Comparison of ENCODE assay signal across 8 mouse cellular contexts in genomic region chr17:80620786-80621423, GRCm38 (mm10). TPM values are rescaled to one million over a fixed set of nuclear protein-coding genes. Genes with fewer than 3 reads are reported as not detected.
DNase-seq lines count a peak whose midpoint lies in the region; ATAC-seq and TF ChIP-seq lines count a peak whose summit lies in the region.

No protein-coding gene starts in this region.

- no peak overlapping the region for H3K9ac ChIP-seq in heart, embryonic 11.5 days (ENCODE audit: low read depth, low read length)
- no peak overlapping the region for H3K9ac ChIP-seq in midbrain, embryonic 15.5 days

- 52% methylated on average over 5 of the region's 5 CpGs for WGBS in heart, embryonic 11.5 days (ENCODE audit: insufficient replicate concordance)
- 53% methylated on average over 5 of the region's 5 CpGs for WGBS in cerebellum, adult 2 months
- 64% methylated on average over 5 of the region's 5 CpGs for WGBS in midbrain, embryonic 15.5 days

- no peak for ATAC-seq in heart, embryonic 11.5 days (replicated peaks; ENCODE audit: insufficient number of reproducible peaks, low FRiP score, low TSS enrichment)
- peak; percentile 72 for ATAC-seq in inflammation-experienced regulatory T-cells, adult 6 months
- ATAC-seq in midbrain, embryonic 15.5 days (replicated peaks): peak; percentile 78

- no peak overlapping the region for H3K4me3 ChIP-seq in heart, embryonic 11.5 days (ENCODE audit: low read depth, low read length)
- no peak overlapping the region for H3K4me3 ChIP-seq in cerebellum, adult 2 months (replicated peaks; ENCODE audit: insufficient read depth, low read depth, low read length)
- H3K4me3 ChIP-seq in midbrain, embryonic 15.5 days: no peak overlapping the region

- DNase-seq in heart, adult 8-10 months (ENCODE audit: low spot score): peak; percentile 26
- DNase-seq in cerebellum, adult 2 months: peak; percentile 70 to 76
- peak; percentile 52 for DNase-seq in forelimb bud, embryonic 11.5 days (ENCODE audit: low read depth, low spot score)
- peak; percentile 59 for DNase-seq in left cerebral cortex, postnatal 4 days
- DNase-seq in spleen, postnatal 10 days (ENCODE audit: low spot score in 2 of 2): peak; percentile 30 to 66

- H3K27ac ChIP-seq in heart, embryonic 11.5 days (ENCODE audit: low read depth, low read length): no peak overlapping the region
- no peak overlapping the region for H3K27ac ChIP-seq in cerebellum, adult 2 months (ENCODE audit: insufficient read depth, low read length)
- H3K27ac ChIP-seq in midbrain, embryonic 15.5 days: no peak overlapping the region

- TF ChIP-seq POLR2A in cerebellum, adult 2 months (IDR thresholded peaks at IDR 0.05; ENCODE audit: borderline replicate concordance, insufficient read depth, low read length): no peak

- no peaks in the 10 kb centered on the region for H3K9me3 ChIP-seq in heart, embryonic 11.5 days (replicated peaks; ENCODE audit: control insufficient read depth, low read length)
- H3K9me3 ChIP-seq in midbrain, embryonic 15.5 days: no peaks in the 10 kb centered on the region

- TF ChIP-seq CTCF in cerebellum, adult 2 months (IDR thresholded peaks at IDR 0.05; ENCODE audit: borderline replicate concordance, insufficient read depth, low read depth, low read length): peak; percentile 96

- no peak overlapping the region for H3K4me2 ChIP-seq in heart, embryonic 11.5 days
- H3K4me2 ChIP-seq in midbrain, embryonic 15.5 days: no peak overlapping the region

- intact Hi-C loops in left cerebral cortex, postnatal 4 days (cut with DNase I): loop anchor here (10.0 kb wide), 2 partner anchors 104 to 364 kb away; partner anchors contain the start of gene Map4k3

- H3K4me1 ChIP-seq in heart, embryonic 11.5 days (ENCODE audit: control insufficient read depth, insufficient read depth, low read length): 0 out of 2 replicates have a peak, but pooled peaks cover 4% of the 10 kb centered on the region
- H3K4me1 ChIP-seq in cerebellum, adult 2 months (ENCODE audit: control insufficient read depth, insufficient read depth, low read length): no peaks in the 10 kb centered on the region
- H3K4me1 ChIP-seq in midbrain, embryonic 15.5 days: peaks cover 4% of the 10 kb centered on the region; the same call in 1 of the 2 replicates

- H3K36me3 ChIP-seq in heart, embryonic 11.5 days (ENCODE audit: control insufficient read depth, insufficient read depth, low read length): peaks cover 6% of the 10 kb centered on the region; the same call in 1 of the 2 replicates
- H3K36me3 ChIP-seq in midbrain, embryonic 15.5 days (replicated peaks): 0 out of 2 replicates have a peak, but pooled peaks cover 3% of the 10 kb centered on the region

- no peaks in the 10 kb centered on the region for H3K27me3 ChIP-seq in heart, embryonic 11.5 days (ENCODE audit: control insufficient read depth, insufficient read depth, low read length)
- H3K27me3 ChIP-seq in cerebellum, adult 2 months (ENCODE audit: control insufficient read depth, insufficient read depth, low read length): no peaks in the 10 kb centered on the region
- no peaks in the 10 kb centered on the region for H3K27me3 ChIP-seq in midbrain, embryonic 15.5 days (replicated peaks)

RNA-seq across cellular contexts. Expression of gene Cdkl4, which starts 43.3 kb away (rescaled TPM):
- under 1 TPM in 3 of 4 experiments, not detected in 1; 0.11 to 0.26 (median 0.25) TPM for total RNA-seq in heart, adult 8-10 months (2022)
- polyA plus RNA-seq in heart, embryonic 11.5 days (2014; fragmentation: Nextera tagmentation; extraction: Ambion mirVana): 0.11 TPM in 1 of 2 replicates, not detected in the other
- 1.3 and 1.5 TPM in 2 replicates for polyA plus RNA-seq in cerebellum, adult 2 months (2012; rRNA removed)
- 1 to 10 TPM in 1 of 3 experiments, under 1 TPM in 2; 0.79 to 1.3 (median 0.94) TPM for polyA plus RNA-seq in inflammation-experienced regulatory T-cells, adult 6 months (2017; shearing (Covaris generic))
- total RNA-seq in left cerebral cortex, postnatal 4 days (2021): 1 to 10 TPM; 5.8 to 6.1 TPM
- polyA plus RNA-seq in midbrain, embryonic 15.5 days (2015; fragmentation: Nextera tagmentation; extraction: Ambion mirVana): 5.1 and 5.5 TPM in 2 replicates
